Mouse (Mus musculus) spleen, postnatal 36 days (tissue): ENCODE data around the gene Fbln7.

Source experiments
- DNase-seq, 2 experiments: peaks; one replicate each; pipeline ENCODE4 v3.0.0; 2022; ENCODE audit warnings: low spot score in 2 of 2, mixed read lengths in 1 of 2

Fbln7 gene

DNA sequence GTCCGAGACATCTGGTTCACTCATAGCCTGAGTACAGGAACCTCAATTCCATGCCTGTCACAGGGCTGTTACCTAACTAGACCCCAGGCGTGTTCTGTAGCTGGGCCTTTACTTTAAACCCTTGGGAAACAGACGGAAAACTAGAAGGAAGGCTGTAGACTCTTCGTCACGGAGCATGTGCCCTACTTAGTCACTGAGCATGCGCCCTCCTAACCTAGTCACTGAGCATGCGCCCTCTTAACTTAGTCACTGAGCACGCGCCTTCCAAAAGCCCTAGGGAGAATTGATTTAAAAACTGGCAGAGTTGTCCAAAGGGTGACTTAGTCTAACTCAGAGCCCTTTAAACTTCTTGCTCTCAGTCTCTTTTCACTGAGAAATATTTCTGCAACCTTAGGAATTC, at the start of gene Fbln7:
Gene Fbln7 (plus strand): TSS at position 346 of the 400 bp plus-strand sequence.
- no peak for DNase-seq

DNA sequence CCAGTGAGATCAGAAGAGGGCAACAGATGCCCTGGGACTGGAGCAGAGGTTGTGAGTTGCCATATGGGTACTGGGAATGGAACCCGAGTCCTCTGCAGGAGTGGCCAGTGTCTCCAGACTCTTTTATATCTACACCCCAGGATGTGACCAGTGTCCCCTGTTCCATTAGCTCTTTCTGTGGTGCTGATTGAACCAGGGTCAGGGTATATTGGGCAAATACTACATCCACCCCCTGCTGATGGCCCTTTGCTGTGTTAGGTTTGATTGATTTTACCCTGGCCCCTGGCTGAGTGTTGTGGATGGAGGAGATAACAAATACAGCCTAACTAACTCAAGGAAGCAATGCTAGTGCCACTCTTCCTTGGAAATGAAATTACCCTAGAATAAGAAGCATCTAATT, 46.5 kb upstream of the Fbln7 start:
- DNase-seq, result no peak

- no peak for DNase-seq
Measured at GRCm38 (mm10) chr2:128816916-128817315, 45.9 kb upstream of the Fbln7 start.

- DNase-seq, result no peak
Measured at GRCm38 (mm10) chr2:128817387-128817785, 45.4 kb upstream of the Fbln7 start.

DNA sequence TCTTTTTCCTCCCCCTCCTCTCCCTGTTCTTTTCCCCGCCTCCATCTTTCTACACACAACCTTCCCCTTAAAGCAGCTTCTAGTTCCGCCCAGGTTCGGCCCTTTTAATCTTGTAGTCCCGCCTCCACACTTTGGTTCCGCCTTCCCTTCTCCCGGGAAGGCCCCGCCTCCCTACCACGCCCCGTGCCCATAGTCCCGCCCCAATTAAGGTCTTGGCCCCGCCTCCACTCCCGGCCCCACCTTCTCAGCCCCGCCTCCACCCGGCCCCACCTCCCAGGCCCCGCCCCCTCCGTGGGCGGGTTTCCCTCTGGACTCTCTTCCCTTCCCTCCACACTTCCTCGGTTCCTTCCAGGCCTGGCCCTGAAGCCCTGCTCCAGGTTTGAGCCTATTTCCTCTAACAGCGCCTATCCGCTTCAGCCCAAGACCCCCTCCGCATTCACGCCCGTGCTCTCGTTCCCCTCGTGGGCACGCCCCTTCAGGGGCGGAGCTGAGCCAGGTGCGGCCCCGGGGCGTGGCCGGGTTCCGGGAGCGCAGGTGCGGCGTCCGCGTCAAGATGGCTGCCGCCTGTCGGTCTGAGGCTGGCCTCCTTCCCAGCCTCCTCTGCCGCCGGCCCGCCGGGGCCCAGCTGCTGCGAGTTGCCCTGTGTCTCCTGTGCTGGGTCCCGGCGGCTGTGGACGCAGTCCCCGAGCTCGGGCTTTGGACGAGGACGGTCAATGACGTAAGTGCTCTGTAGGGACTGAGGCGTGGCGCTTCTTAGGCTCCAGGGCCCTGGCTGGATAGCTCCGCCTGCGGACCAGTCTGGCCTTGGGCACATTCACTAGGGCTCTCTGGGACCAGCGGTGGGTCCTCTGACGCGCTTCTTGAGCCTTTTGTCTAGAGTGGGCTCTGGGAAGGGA, 44.7 kb upstream of the Fbln7 start, which contains the start of gene Tmem87b:
Gene Tmem87b (plus strand): TSS at position 333 of the 896 bp plus-strand sequence.
- DNase-seq, result peak; percentile 90 to 93

- DNase-seq, result peak in 1 of 2 experiments; percentile 8
Measured at GRCm38 (mm10) chr2:128818956-128819643, 43.7 kb upstream of the Fbln7 start.

DNA sequence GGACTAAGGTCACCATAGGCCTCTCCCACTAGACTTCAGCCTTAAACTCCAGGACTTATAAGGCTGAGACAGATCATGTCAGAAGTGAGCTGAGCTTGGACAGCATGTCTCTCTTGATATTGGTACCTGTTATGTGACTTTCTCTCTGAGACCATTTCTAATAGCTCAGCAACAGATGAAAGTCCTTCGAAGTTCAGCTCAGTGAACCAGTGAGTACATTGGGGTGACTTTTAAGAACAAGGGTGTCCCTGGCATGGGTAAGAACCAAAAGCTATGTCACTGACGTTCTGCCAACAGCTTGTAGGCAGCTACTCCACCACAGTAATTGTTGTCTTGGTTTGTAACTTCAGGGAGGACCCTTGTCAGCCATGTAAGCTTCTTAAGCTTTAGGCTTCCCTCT, 42.1 kb upstream of the Fbln7 start:
- DNase-seq, result no peak

- DNase-seq, result no peak
Measured at GRCm38 (mm10) chr2:128823893-128824292, 38.9 kb upstream of the Fbln7 start.

DNA sequence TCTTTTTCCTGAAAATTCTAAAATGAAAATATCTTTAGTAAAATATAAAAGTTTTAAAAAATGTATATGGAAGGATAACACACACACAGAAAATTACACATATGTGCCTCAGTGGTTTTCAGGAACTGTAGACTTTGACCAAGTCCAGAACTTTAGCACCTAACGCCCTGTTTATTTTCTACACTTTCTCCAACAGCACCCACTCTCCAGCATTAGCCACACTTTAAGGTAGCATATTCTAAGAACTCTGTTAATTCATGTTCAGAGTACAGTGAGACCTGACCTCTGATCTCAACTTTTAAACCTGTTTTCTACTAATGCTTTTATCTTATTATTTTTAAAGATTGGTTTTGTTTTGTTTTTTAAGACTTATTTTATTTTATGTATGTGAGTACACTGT, 35.0 kb upstream of the Fbln7 start:
- no peak for DNase-seq

- DNase-seq, result no peak
Measured at GRCm38 (mm10) chr2:128832611-128833010, 30.2 kb upstream of the Fbln7 start.

DNA sequence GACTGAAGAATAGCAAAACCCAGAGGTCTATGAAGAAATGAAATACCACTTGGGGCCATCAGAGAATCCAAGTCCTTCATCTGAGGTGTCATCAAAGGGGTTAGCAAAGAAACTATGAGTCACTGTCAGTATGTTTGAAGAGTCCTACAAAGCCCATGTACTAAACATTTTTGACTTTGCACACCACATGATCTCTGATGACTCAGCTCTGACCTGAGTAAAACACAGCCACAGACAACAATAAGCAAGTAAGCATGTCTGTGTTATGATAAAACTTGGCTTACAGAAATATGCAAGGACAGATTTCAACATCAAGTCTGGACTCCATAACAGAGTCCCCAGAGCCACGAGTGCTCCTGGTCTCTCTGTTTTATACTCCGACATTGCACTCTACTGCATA, 29.7 kb upstream of the Fbln7 start:
- DNase-seq, result no peak

DNA sequence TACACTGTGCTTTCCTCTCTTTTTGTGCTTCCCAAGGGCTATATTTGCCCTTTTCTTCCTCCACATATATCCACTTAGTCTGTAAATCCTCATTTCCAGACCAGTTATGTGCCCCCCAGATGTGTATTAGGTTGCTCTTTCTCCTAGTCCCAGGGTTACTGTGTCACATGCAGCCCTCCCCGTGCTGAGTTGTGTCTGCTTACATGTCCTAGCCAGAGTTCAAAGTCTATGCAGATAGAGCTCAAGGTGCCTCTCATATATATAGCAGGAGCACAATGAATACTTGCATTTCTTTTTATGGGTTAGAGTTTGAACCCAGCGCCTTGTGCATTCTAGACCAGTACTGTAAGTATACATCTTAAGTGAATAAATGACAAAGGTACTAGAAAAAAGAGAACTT, 29.3 kb upstream of the Fbln7 start:
- no peak for DNase-seq

DNA sequence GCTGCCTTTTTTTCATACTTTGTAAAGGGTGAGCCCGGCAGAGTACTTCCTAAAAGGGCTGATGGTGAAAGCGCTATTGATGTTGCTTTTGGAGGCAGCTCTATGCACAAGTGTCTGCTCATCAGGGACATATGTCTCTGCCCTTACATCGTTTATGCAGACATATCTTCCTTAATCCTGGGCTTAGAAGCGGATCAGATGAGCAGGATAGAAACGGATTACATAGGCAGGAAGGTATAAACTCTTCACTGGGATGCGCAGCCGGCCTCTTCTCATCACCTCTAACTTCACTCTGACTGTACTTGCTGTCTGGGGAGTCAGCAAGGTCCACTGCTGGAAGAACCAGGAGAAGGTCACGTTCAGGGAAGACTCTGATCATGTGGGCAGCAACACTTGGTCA, 25.2 kb upstream of the Fbln7 start:
- DNase-seq, result no peak

DNA sequence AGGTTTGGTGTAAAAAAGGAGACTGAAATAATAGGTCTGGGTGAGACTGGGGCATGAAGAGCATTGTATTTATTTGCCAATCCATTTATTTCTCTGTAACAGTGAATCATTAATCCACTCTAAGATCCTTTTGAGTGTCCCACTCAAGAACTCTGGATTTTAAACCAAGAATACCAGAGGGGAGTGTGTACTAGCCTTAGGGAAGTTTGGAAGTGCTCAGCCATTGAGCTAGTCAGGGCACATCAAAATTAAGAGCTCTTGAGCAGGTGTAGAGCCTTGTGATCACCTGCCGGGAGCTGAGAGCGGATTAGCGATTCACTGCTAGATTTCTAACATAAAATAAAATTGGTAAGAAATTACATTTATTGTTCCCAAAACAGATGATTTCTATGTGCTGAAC, 24.2 kb upstream of the Fbln7 start:
- no peak for DNase-seq

DNA sequence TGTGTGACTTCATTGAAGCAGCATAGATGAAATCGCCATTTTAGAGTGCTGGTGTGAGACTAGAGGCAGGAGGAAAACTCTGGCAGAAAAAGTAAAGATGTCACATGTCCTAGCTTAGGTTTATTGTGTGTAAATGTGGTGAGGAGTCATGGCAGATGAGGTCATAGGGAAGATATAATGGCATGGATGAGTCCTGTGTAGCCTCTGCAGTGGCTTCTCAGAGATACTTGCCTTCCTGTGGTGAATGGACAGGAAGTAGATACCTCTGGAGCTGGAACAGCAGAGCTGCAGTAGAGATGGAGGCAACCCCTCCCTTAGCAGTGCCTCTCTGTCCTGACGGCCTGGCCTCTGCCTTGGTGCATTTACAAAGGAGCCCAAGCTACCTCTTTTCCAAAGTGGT, 23.3 kb upstream of the Fbln7 start:
- no peak for DNase-seq

GRCm38 (mm10) chr2:128842437-128842836, 20.3 kb upstream of the Fbln7 start:
- no peak for DNase-seq

GRCm38 (mm10) chr2:128850036-128850435, 12.7 kb upstream of the Fbln7 start:
- DNase-seq, result no peak

GRCm38 (mm10) chr2:128856673-128857072, 6.1 kb upstream of the Fbln7 start:
- no peak for DNase-seq

- DNase-seq, result no peak
Measured at GRCm38 (mm10) chr2:128858962-128859361, 3.8 kb upstream of the Fbln7 start.

- DNase-seq, result no peak
Measured at GRCm38 (mm10) chr2:128859861-128860260, 2.9 kb upstream of the Fbln7 start.

DNA sequence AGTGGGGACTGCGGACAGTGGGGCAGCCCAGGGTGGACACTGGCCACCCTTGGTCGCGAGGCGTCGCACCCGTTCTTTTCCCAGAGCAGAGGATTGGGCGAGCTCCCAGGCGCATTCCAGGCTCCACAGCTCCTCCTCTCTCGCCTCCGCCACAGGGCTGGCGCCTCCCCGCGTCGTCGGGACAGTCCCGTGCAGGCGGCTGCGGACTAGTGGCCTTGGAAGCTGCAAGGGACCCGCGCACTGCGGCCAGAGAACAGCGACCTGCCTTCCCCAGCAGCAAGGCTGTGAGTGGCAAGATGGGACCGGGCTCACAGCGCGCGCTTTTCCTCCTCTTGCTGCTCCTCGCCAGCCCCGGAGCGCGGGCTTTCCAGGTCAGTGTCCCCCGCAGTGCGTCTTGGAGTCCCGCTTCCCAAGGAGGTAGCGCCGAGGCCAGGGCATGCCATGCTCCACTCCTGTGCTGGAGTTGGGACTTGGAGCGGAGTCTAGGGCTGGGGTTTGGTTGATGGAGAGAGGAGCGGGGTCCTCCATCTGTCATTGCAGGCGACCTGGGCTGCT, 1.1 kb downstream of the Fbln7 start:
- DNase-seq, result no peak

- DNase-seq, result no peak
Measured at GRCm38 (mm10) chr2:128865061-128865460, 2.3 kb downstream of the Fbln7 start.

DNA sequence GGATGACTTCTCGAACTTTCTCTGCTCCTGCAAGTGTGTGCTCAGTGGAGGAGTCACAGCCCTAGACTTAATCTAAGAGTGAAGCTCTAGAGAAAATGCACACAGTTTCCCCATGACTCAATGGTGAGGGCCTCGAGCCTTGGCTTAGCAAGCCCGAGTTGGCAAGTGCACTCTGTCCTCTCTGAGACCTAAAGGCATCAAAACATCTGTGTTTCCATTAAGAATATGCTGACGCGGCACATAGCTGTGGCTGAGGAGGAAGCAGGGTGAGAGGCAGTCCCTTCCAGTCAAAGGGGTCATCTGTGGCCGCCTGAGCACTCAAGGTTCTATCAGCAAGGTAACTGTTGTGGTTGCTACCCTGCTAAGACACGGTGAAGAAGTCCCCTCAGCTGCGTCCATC, 8.9 kb downstream of the Fbln7 start:
- peak in 1 of 2 experiments; percentile 4 for DNase-seq
